Mouse (Mus musculus): ENCODE results near the gene Pbxip1. TPM values are rescaled to one million over a fixed set of nuclear protein-coding genes. Genes with fewer than 3 reads are reported as not detected.
"Not testable (repeated sequence)": the region's sequence is repeated elsewhere in the genome, so short reads cannot be mapped to it uniquely, and the experiment has no call there.

Gene Pbxip1
- polyA plus RNA-seq, 1 experiment from 2014 or later, result 35.0 TPM

GRCm38 (mm10) chr3:89422556-89423205 is 13.8 kb upstream of the Pbxip1 start:
- peaks cover 45% of the 10 kb centered on the region for H3K36me3 ChIP-seq
- no peak for ATAC-seq (ENCODE audit: borderline replicate concordance, extremely low read depth, low FRiP score, low TSS enrichment)
- H3K4me3 ChIP-seq, result peak overlapping the region; percentile 52
- no peaks in the 10 kb centered on the region for H3K27me3 ChIP-seq
- 64% methylated on average over 6 of the region's 6 CpGs for WGBS
- H3K9me3 ChIP-seq, result no peaks in the 10 kb centered on the region
- H3K27ac ChIP-seq, result peak overlapping the region; percentile 100; the same call in 1 of the 2 replicates
- H3K9ac ChIP-seq, result peak overlapping the region; percentile 62; the same call in 1 of the 2 replicates
- H3K4me1 ChIP-seq, result peaks cover 34% of the 10 kb centered on the region
- H3K4me2 ChIP-seq, result peak overlapping the region; percentile 81

- peaks cover 51% of the 10 kb centered on the region for H3K36me3 ChIP-seq
- WGBS, result 78% methylated on average over 5 of the region's 5 CpGs
- H3K4me1 ChIP-seq, result peaks cover 34% of the 10 kb centered on the region
- no peak for ATAC-seq (ENCODE audit: borderline replicate concordance, extremely low read depth, low FRiP score, low TSS enrichment)
- no peaks in the 10 kb centered on the region for H3K27me3 ChIP-seq
- H3K27ac ChIP-seq, result no peak overlapping the region
- no peak overlapping the region for H3K4me2 ChIP-seq
- no peak overlapping the region for H3K4me3 ChIP-seq
- H3K9ac ChIP-seq, result no peak overlapping the region
- no peaks in the 10 kb centered on the region for H3K9me3 ChIP-seq
Measured at GRCm38 (mm10) chr3:89424416-89425140, 11.9 kb upstream of the Pbxip1 start.

GRCm38 (mm10) chr3:89425141-89425525 is 11.4 kb upstream of the Pbxip1 start:
- ATAC-seq (ENCODE audit: borderline replicate concordance, extremely low read depth, low FRiP score, low TSS enrichment), result no peak
- peaks cover 32% of the 10 kb centered on the region for H3K4me1 ChIP-seq
- H3K27ac ChIP-seq, result no peak overlapping the region
- no peak overlapping the region for H3K4me2 ChIP-seq
- WGBS, result 79% methylated on average over 5 of the region's 5 CpGs
- no peak overlapping the region for H3K4me3 ChIP-seq
- peaks cover 51% of the 10 kb centered on the region for H3K36me3 ChIP-seq
- H3K9ac ChIP-seq, result no peak overlapping the region
- no peaks in the 10 kb centered on the region for H3K9me3 ChIP-seq
- H3K27me3 ChIP-seq, result no peaks in the 10 kb centered on the region

GRCm38 (mm10) chr3:89425876-89426275 is 10.6 kb upstream of the Pbxip1 start:
- Histone ChIP-seq H3K4me2 (no peak overlapping the region), H3K4me1 (peaks cover 26% of the 10 kb centered on the region), H3K27ac (no peak overlapping the region), H3K27me3 (no peaks in the 10 kb centered on the region), H3K36me3 (peaks cover 51% of the 10 kb centered on the region), H3K9me3 (no peaks in the 10 kb centered on the region), H3K4me3 (no peak overlapping the region), H3K9ac (no peak overlapping the region)
- 85% methylated on average over 4 of the region's 4 CpGs for WGBS
- ATAC-seq (ENCODE audit: borderline replicate concordance, extremely low read depth, low FRiP score, low TSS enrichment), result no peak

GRCm38 (mm10) chr3:89429021-89429420 is 7.5 kb upstream of the Pbxip1 start:
- not testable (repeated sequence) for H3K27ac ChIP-seq; ATAC-seq (ENCODE audit: borderline replicate concordance, extremely low read depth, low FRiP score, low TSS enrichment)
- peaks cover 63% of the 10 kb centered on the region for H3K36me3 ChIP-seq

GRCm38 (mm10) chr3:89430171-89431159 is 6.0 kb upstream of the Pbxip1 start, which contains the start of gene Pygo2:
TSS of gene Pygo2 (plus strand) at chr3:89430214.
- Histone ChIP-seq H3K4me1 (peaks cover 11% of the 10 kb centered on the region), H3K36me3 (peaks cover 55% of the 10 kb centered on the region), H3K4me3 (peak within 1 kb of the TSS; percentile 65), H3K9me3 (no peaks in the 10 kb centered on the region), H3K27me3 (no peaks in the 10 kb centered on the region), H3K9ac (peak within 1 kb of the TSS; percentile 87), H3K27ac (peak within 1 kb of the TSS; percentile 87), H3K4me2 (peak within 1 kb of the TSS; percentile 69)
- 1% methylated on average over 59 of the region's 68 CpGs for WGBS
- peak; percentile 98 for ATAC-seq (ENCODE audit: borderline replicate concordance, extremely low read depth, low FRiP score, low TSS enrichment)

More at GRCm38 (mm10) chr3:89429021-89429420, 7.5 kb upstream of the Pbxip1 start:
- WGBS, result 83% methylated on average over 7 of the region's 7 CpGs
- H3K9ac ChIP-seq, H3K9me3 ChIP-seq, H3K27me3 ChIP-seq, H3K4me3 ChIP-seq, H3K4me2 ChIP-seq: not testable (repeated sequence)
- H3K4me1 ChIP-seq, result peaks cover 11% of the 10 kb centered on the region

GRCm38 (mm10) chr3:89432606-89433005 is 3.9 kb upstream of the Pbxip1 start:
- no peak for ATAC-seq (ENCODE audit: borderline replicate concordance, extremely low read depth, low FRiP score, low TSS enrichment)
- H3K9me3 ChIP-seq, result no peaks in the 10 kb centered on the region
- WGBS, result 90% methylated on average over 8 of the region's 8 CpGs

GRCm38 (mm10) chr3:89434532-89434931 is 2.0 kb upstream of the Pbxip1 start:
- no peak overlapping the region for H3K9ac ChIP-seq
- ATAC-seq (ENCODE audit: borderline replicate concordance, extremely low read depth, low FRiP score, low TSS enrichment), result no peak
- no peaks in the 10 kb centered on the region for H3K27me3 ChIP-seq
- 83% methylated on average over 11 of the region's 11 CpGs for WGBS
- peaks cover 23% of the 10 kb centered on the region for H3K4me1 ChIP-seq
- no peak overlapping the region for H3K4me2 ChIP-seq
- H3K27ac ChIP-seq, result no peak overlapping the region
- no peak overlapping the region for H3K4me3 ChIP-seq
- peaks cover 26% of the 10 kb centered on the region for H3K36me3 ChIP-seq
- no peaks in the 10 kb centered on the region for H3K9me3 ChIP-seq

More at GRCm38 (mm10) chr3:89432606-89433005, 3.9 kb upstream of the Pbxip1 start:
- Histone ChIP-seq H3K27me3 (no peaks in the 10 kb centered on the region), H3K27ac (no peak overlapping the region), H3K4me1 (peaks cover 23% of the 10 kb centered on the region), H3K4me2 (no peak overlapping the region), H3K36me3 (peaks cover 33% of the 10 kb centered on the region), H3K9ac (no peak overlapping the region), H3K4me3 (no peak overlapping the region)

GRCm38 (mm10) chr3:89435041-89435440 is 1.5 kb upstream of the Pbxip1 start:
- ATAC-seq (ENCODE audit: borderline replicate concordance, extremely low read depth, low FRiP score, low TSS enrichment), result no peak
- 78% methylated on average over 7 of the region's 7 CpGs for WGBS
- H3K9me3 ChIP-seq, result no peaks in the 10 kb centered on the region
- no peak overlapping the region for H3K27ac ChIP-seq
- peaks cover 23% of the 10 kb centered on the region for H3K4me1 ChIP-seq
- H3K36me3 ChIP-seq, result peaks cover 26% of the 10 kb centered on the region
- no peak overlapping the region for H3K4me2 ChIP-seq
- no peaks in the 10 kb centered on the region for H3K27me3 ChIP-seq
- H3K4me3 ChIP-seq, result no peak overlapping the region
- H3K9ac ChIP-seq, result no peak overlapping the region

GRCm38 (mm10) chr3:89437269-89437668 is 763 bp downstream of the Pbxip1 start:
- WGBS, result 31% methylated on average over 5 of the region's 5 CpGs
- Histone ChIP-seq H3K27ac (peak overlapping the region; percentile 39), H3K9ac (peak overlapping the region; percentile 42), H3K36me3 (peaks cover 23% of the 10 kb centered on the region), H3K4me1 (peaks cover 12% of the 10 kb centered on the region), H3K4me3 (peak overlapping the region; percentile 45), H3K27me3 (no peaks in the 10 kb centered on the region), H3K4me2 (peak overlapping the region; percentile 63), H3K9me3 (no peaks in the 10 kb centered on the region)
- ATAC-seq (ENCODE audit: borderline replicate concordance, extremely low read depth, low FRiP score, low TSS enrichment), result no peak

- Histone ChIP-seq H3K9me3 (no peaks in the 10 kb centered on the region), H3K27ac (no peak overlapping the region), H3K27me3 (no peaks in the 10 kb centered on the region), H3K4me2 (no peak overlapping the region), H3K4me1 (peaks cover 12% of the 10 kb centered on the region), H3K9ac (no peak overlapping the region), H3K36me3 (no peaks in the 10 kb centered on the region), H3K4me3 (no peak overlapping the region)
- ATAC-seq (ENCODE audit: borderline replicate concordance, extremely low read depth, low FRiP score, low TSS enrichment), result no peak
- WGBS, result 84% methylated on average over 2 of the region's 2 CpGs
Measured at GRCm38 (mm10) chr3:89440691-89441090, 4.2 kb downstream of the Pbxip1 start.
